Mouse (Mus musculus): ENCODE measurements at regions not wholly inside any gene's neighbourhood (a gene's known extent, or its start where the extent isn't known, plus 50 kb on each side); places are given as distances from the start of the nearest gene placed in this dataset.

- intact Hi-C loops (cut with DNase I) = no loop called here
Observed at GRCm38 (mm10) chr17:65015731-65016130, 179.9 kb upstream of the 4930583I09Rik start.

DNA sequence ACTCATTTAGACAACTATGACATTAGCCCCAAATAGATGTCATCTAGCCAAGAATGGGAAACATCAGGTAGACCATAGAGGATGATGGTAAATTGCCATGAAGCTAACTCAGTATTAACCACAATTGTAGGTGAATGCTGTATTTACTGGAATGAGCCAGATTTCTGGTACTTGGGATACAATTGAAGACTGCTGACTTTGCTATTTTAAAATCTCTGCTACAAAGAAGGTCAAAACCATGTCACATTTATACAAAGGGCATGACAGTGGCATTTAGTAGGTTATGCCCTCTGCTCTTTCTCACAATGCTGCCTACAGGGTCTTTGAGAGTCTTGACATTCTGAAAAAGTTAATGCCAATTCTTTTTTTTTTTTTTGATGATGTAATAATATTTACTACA is 178.8 kb upstream of the 4930583I09Rik start:
- intact Hi-C loops (cut with DNase I) = no loop called here

DNA sequence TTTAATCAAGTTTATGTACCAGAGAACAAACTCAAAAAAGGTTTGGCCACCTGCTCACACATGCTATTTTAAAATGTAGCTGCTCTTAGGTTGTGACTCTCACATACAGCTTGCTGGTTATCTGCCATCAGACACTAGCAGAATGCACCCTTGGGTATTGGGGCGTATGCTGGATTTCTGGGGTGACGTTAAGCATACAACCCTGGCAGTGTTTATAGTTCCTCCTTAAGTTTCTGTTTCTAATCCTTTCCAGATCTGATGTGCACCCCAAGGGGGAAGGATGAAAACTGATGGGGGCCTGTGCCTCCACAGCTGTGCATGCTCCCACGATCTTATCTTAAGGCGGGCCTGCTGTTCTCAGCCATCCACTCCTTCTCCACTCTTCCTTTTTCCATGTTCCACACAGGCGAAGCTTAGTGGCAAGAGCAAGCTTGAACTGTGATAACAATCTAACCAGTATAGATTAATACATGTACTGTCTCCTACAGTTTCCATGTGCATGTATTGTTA is 164.8 kb upstream of the 4930583I09Rik start:
- intact Hi-C loops (cut with DNase I) = no loop called here

- intact Hi-C loops (cut with DNase I) = no loop called here
Observed at GRCm38 (mm10) chr17:64994483-64994882, 158.6 kb upstream of the 4930583I09Rik start.

- intact Hi-C loops (cut with DNase I) = no loop called here
Observed at GRCm38 (mm10) chr17:64991262-64991661, 155.4 kb upstream of the 4930583I09Rik start.

GRCm38 (mm10) chr17:64984276-64985011 is 148.6 kb upstream of the 4930583I09Rik start:
- intact Hi-C loops (cut with DNase I) = no loop called here

DNA sequence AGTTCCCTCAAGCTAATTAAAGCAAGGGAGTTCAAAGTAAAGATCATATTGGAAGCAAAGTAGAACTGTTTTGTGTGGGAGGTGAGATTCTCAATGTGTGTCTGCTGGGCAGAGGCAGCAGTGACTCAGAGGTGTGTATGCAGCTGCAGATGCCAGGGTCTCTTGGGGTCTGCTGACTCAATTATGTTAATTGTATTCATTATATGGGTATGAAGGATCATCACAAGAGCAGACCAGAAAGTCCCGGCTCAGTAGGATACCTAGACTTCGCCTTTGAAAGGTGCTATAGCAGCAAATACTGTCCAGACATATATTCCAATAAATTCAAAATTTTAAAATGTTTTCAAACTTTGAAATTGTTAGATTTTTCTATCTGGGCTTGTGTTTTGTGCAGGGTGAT is 147.6 kb upstream of the 4930583I09Rik start:
- intact Hi-C loops (cut with DNase I) = no loop called here

- intact Hi-C loops (cut with DNase I) = no loop called here
Observed at GRCm38 (mm10) chr17:64964153-64964552, 128.3 kb upstream of the 4930583I09Rik start.

DNA sequence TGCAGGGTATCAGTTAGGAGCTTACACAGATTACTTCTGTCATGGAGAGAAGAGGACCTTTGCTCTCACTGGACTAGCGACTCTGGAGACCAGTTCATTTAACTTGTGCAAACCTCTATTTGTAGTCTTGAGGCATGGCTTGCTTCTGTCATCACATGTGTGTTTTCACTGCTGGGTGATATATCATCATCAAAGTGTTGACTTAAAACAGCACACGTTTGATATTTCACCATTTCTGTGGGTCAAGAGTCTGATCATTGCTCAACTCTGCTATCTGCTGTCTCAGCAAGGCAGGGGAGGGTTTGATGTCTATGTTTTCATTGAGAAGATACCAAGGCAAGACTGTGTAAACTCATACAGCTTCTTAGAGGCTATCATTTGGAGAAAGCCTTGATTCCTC is 126.0 kb upstream of the 4930583I09Rik start:
- intact Hi-C loops (cut with DNase I) = no loop called here

GRCm38 (mm10) chr17:64957495-64957894 is 121.6 kb upstream of the 4930583I09Rik start:
- intact Hi-C loops (cut with DNase I) = no loop called here

DNA sequence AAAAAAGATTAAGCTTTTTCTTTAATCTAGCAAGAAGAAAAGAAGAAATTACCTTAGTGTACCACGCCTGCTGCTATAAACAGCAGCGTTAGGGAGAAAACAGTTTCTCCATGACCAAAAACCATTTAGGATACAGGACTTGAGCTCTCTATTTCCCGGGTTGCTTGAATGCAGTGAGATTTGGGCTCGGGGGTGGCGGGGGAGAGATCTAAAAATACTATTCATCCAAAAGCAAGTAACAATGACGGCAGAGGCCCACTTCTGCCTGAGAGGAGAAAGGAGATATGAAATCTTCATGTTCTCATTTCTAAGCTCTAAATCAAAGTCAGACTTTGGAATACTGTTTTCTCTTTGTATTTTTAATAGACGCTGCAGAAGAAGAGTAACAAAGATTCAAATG is 120.6 kb upstream of the 4930583I09Rik start:
- intact Hi-C loops (cut with DNase I) = no loop called here

DNA sequence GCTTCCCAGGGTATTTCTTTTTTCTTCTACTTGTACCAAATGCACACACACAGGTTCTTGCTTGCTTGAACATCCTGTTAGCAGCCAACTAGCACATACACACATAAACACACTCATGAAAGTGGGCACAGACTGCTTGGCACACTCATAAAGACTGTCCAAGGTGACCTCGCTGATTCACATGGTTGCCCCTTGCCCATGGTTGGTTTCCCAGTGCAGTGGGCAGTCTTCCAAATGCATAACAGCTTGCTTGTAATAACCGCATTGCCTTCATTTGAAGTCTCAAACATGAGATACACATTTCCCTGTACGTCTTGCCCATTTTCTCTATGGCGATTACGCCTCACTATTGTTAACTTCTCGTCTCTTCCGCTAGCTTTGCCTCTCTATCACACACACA is 117.4 kb upstream of the 4930583I09Rik start:
- intact Hi-C loops (cut with DNase I) = no loop called here

- intact Hi-C loops (cut with DNase I) = no loop called here
Observed at GRCm38 (mm10) chr17:64951625-64951940, 115.7 kb upstream of the 4930583I09Rik start.

DNA sequence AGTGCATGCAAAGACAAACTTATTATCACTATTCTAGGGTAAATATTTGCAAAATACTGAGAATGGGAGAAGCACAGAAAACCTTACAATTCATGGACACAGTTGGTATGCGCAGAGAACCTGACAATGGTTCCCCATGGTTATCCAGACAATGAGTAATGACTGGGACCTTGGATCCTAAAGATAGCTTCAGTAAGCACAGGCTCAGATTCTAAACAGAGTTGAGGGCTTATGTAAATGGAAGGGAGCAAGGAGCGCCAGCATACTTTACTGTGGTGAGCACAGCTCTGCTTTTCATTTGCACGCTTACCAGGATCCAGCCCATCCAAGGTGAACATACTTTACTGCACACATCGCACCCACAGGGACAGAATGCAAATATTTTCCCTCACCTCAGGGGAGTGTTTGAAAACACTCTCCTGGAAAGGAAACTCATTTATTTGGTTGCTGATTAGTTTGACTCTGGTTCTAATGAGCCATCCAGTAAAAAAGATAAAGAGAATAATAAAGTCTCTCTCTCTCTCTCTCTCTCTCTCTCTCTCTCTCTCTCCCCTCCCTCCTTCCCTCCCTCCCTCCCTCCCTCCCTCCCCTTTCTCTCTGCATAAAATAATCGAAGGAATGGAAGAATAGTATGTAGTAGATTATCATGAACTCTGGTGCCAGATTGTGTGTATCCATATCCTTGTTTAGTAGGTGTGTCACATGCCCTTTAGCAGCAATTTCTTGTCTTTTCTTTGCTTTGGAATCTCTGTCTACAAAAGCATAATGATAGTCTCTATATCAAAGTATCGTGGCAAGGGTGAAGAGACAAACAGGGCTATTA is 115.1 kb upstream of the 4930583I09Rik start:
- intact Hi-C loops (cut with DNase I) = no loop called here

GRCm38 (mm10) chr17:64943213-64943612 is 107.3 kb upstream of the 4930583I09Rik start:
- intact Hi-C loops (cut with DNase I) = no loop called here

GRCm38 (mm10) chr17:64941555-64941954 is 105.7 kb upstream of the 4930583I09Rik start:
- intact Hi-C loops (cut with DNase I) = no loop called here

DNA sequence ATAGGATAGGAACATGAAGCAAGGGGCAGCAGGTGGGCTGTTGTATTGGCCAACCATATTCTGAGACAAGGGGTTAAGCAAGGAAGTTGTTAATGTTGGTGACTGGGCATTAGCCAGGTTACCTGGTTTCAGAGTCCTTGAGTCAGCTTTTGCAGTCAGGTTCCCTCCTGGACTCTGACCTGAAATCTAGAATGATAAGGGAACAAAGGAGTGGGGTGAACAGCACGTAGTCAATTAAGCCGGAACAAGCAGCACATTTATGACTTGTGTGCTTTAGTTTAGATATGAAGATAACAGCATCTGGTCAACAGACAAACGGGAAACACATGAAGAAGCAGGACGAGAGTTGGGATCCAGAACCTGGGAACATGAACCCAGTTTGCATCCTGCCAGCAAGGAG is 99.8 kb upstream of the 4930583I09Rik start:
- intact Hi-C loops (cut with DNase I) = no loop called here

- intact Hi-C loops (cut with DNase I) = no loop called here
Observed at GRCm38 (mm10) chr17:64934411-64934810, 98.5 kb upstream of the 4930583I09Rik start.

GRCm38 (mm10) chr17:64930816-64931428 is 95.1 kb upstream of the 4930583I09Rik start:
- intact Hi-C loops (cut with DNase I) = no loop called here

- intact Hi-C loops (cut with DNase I) = no loop called here
Observed at GRCm38 (mm10) chr17:64923762-64924161, 87.9 kb upstream of the 4930583I09Rik start.

DNA sequence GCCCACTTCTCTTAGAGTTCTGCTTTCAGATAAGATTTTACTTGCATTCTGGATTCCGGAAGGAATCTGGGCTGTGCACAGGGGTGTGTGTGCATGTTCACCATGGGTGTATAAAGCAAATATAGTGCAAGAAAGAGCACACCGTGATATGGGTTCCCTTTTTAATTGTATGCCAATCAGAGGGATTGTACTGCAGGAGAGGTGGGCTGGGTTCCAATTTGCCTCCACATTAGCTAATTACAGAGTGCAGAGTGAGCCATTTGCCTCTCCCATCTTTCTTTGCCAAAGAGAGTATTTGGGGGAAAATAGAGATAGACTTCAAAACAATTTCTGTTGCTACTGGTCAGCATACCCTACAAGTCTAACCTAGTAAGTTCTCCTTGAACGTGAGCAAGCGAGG is 86.4 kb upstream of the 4930583I09Rik start:
- intact Hi-C loops (cut with DNase I) = no loop called here

DNA sequence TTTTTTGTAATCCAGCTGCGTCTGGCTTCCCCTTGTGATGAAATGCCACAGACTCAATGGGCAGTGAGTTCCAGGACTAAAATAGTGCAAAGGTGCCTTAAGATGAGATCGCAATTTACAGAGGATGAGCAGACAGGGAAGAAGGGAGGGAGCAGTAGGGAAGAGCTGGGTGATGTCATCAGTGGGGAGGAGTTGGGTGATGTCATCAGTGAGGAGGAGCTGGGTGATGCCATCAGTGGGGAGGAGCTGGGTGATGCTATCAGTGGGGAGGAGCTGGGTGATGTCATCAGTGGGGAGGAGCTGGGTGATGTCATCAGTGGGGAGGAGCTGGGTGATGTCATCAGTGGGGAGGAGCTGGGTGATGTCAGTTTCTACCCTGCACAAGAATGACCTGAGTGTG is 84.4 kb upstream of the 4930583I09Rik start:
- intact Hi-C loops (cut with DNase I) = no loop called here

All from adrenal gland (tissue).